Mouse (Mus musculus) retina, adult 2 months (tissue): ENCODE results near the gene Gcc1.
A peak's percentile ranks its signal among the peaks of the same experiment; 100 is the strongest.

Experiments
- DNase-seq: peaks from one replicate; pipeline ENCODE4 v3.0.0-alpha.2; 2012; ENCODE audit warnings: low read depth, low spot score

Gene Gcc1

DNA sequence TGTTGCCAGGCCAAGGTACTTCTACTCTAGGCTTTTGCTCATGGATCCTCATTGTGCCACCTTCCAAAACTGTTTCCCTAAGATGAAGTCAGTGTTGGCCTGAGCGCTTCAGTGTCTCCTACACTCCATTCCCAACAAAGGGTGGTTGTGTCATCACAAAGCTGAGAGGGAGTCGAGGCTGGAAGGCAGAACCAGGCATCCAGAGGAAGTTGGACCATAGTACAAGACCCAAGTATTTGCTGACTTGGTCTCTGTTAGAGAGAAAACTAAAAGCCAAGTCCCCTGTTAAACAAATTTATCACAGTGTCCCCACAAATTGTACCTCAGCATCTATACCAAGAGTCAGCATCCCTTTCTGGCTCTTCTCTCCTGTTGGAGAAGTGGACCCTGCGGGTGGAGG is at the start of gene Gcc1:
TSS of gene Gcc1 (minus strand) at position 101 of the 400 bp plus-strand sequence.
- DNase-seq, result no peak

DNA sequence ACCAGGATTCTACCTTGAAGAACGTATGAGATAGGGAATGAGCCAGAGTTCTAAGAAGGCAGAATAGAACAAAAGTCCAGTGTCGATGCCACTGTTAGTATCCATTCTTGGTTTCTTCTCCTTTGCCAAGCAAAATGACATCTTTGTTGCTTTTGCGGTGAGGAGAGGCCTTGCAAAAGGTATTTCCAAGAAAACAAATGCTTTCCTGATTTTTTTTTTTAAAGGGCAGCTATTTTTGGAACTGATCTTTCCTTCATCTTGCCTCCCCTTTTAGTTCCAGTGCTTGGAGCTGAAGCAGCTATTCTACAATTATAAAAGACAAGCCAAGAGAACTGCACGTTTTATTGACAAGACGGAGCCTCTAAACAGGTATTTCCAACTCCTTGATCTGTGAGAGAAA is 46.6 kb upstream of the Gcc1 start, which contains the start of gene Snd1:
TSS of gene Snd1 (plus strand) at position 301 of the 400 bp plus-strand sequence.
- no peak for DNase-seq

DNA sequence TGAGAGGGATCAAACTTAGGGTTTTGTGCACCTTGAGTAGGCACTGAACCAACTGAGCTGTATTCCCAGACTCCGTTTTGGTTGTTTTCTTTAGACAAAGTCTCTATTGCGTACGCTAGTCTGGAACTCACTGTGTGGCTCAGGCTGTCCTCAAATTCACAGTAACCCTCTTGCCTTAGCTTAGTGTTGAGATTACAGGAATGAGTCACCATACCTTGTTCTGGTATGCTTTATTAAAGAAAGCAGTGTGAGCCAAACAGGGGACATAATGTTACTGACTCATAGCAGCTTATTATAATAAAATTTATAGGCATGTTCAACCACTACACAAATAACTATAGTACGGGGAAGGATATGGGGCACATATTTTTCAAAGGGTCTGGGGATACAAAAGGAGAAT is 46.0 kb upstream of the Gcc1 start:
- DNase-seq, result no peak

DNA sequence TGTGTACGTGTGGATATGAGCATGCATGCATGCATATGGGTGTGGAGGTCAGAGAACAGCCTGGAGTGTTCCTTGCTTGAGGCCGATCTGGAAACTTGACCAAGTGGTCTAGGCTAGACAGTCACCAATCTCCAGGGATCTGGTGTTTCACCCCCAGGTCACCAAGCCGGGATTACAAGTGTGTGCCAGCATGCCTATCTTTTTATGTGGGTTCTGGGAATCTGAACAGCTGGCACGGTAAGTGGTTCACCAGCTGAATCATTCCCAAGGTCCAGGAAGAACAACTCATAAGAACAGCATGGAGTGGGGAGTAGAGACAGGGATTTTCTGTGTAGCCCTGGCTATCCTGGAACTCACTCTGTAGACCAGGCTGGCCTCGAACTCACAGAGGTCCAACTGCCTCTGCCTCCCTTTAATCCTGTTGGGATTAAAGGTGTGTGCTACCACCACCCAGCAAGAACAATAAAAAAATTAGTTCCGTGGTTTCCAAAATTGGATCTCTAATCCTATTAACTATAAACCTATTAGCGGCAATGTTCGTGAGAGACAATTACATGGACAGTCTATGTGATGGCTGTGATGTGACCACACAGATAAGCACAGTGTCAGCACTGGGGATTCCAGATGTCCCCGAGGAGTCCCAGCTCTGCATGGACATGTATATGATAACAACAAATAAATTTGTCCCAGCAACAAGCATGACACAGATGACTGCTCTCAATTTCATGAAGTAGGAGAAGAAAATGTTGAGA is 43.3 kb upstream of the Gcc1 start:
- peak; percentile 56 for DNase-seq

DNA sequence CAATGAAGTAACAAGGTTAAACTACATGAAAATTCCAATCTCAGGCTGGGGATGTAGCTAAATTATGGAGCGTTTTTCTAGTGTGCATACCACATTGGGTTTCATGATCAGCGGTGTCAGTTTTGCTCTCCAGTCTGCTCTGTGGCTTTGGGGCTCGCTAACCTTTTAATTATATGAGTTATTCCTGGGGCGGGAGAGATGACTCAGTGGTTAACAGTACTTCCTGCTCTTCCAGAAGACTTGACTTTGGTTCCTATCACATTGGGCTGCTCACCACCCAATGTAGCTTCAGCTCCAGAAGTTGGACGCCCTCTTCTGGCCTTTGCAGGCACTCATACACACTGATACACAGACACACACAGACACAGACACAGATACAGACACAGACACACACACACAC is 42.4 kb upstream of the Gcc1 start:
- DNase-seq, result no peak

DNA sequence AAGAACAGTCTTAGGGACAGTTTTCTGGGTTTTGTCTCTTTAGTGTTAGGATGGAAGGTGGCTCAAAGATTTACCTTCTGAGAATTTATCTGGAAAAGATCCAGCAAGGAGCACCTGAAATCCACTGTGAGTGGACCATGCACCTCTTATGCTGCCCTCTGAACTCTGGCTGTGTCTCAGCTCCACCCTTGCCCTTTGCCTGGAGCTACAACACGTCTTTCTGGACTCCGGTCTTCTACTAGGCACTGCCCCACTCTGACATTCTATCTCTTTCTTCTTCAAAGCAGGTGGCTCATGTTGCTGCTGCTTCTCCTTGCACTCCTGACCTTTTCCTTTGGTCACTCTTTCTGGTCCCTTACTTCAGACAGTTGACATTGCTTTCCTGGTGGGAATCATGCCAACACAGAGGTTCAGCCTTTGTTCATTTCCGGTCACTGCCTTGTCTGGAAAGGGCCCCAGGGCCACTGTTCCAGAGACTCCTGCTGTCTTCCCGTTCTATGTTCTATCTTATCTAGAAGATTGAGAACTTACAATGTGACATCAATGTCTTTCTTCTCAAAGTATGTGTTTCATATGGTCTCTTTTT is 41.9 kb upstream of the Gcc1 start:
- no peak for DNase-seq

DNA sequence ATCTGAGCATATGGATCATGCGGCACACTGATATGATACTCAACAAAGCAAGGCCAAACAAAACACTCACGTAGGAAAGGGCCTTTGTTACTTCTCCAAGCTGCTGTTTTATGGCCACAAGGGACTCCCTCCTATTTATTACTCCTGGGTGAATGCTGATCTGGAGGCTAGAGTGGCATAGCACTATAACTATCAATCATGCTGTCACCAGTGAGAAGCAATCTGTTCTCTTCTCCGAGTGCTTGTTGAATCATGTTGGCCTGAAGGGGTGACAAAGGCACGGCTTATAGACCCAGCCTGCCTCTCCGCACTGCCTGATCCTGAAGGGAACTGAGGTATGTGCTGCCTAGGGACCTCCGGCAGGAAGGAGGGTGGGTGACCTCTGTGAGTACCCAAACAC is 36.4 kb upstream of the Gcc1 start:
- DNase-seq, result no peak

DNA sequence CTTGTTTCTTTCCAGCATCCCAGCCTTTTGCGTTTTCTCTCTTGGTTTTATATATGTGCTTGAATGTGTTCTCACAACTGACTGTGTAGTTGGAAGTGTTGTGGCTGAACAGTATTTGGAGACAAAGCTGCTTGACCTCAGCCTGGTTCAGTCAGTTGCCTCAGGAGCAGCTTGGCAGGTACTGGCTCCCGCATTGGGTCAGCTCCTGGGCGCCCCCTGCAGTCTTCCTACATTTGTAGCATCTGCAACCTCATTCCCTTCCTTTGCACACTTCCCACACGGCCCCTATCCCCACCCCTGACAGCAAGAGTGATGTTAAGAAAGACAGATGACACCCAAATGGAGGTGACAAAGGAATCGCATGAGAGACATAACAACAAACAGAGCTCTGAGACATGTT is 32.3 kb upstream of the Gcc1 start:
- DNase-seq, result no peak

DNA sequence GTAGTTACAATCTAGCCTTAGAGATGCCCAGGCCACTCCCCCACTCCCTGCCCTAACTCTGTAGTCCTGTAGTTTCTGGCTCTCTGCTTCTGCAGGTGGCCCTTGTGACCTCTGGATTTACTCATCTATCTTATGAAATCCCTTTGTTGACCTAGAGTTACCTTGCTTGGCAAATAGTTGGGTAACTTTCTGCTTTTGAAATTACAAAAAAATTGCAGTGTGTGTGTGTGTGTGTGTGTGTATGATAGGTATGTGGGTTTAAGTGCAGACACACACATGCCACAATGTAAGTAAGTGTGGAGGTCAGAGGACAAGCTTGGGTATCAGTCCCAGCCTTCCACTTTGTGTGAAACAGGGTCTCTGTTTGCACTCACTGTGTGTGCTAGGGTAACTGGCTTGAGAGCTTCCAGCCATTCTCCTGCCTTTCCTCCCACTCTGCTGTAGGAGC is 31.1 kb upstream of the Gcc1 start:
- DNase-seq, result no peak

DNA sequence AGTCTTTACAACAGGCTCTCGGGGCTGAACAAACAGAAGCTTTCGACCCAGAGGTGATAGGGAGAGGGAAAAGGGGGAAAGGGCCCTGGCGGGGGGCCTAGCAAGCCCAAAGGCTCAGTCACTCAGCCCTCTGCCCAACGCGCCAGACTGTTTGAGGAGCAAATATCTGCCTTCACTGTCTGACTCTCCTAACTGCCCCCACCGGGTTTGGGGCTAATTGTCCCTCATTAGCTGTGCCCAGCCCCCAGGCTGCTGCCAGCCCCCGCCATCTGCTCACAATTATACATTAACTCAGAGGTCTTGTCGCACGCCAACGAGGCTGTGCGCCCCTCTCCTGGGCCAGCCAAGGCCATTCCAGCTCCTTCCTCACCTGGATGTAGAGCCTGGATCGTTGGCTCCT is 22.8 kb upstream of the Gcc1 start:
- no peak for DNase-seq

DNA sequence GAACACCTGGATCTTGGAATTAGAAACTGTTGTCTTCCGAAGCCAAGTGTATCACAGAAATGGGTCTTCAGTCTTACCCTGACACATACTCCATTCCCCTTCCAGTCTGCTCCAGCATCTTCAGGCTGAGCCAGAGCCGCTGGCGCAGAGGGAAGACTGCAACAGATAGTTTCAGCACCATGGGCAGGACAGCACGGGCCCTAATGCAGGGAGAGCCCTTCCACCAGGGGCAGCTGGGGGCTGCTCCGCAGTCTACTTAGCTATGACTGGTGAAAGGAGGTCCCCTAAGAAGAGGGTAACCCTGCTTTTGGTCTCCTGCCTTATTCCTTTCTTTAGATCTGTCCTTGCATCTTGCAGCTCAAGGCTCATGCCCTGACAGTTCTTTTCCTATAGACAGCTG is 22.3 kb upstream of the Gcc1 start:
- DNase-seq, result no peak

DNA sequence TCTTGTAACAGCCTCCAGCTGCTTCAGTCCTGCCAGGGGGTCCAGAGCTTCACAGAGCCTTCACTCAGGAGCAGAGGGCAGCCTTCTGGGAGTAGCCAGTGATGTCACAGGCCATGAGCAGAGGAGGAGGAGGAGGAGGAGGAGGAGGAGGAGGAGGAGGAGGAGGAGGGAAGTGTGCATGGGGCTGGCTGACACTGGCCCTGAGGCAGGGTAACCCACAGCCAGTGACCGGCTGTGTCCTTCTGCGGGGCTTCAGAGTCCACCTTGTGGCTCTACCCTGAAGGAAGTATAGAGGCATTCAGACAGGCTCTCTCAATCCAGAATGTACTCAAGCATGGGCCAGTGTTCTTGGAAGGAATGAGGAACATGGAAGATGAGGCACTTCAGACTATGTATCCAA is 21.1 kb upstream of the Gcc1 start, which contains the start of gene Pax4:
TSS of gene Pax4 (minus strand) at position 101 of the 400 bp plus-strand sequence.
- DNase-seq, result no peak

DNA sequence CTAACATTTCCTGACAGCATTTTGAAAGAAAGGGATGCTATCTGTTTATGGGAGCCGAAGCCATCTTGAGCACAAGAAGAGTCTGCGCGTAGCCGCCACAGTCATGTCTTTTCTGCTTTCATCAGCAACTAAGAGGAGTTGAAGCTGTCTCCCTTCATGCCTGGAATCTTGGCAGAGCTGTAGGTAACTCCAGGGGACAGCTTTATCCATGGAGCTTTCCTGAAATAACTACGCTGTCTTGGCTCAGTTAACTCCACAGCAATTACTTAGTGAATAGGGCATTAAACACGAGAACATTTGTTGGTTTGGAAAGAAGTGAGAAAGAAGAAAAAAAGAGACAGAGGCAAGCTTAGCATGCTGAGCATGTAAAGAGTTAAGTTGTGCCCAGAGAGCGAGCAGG is 19.7 kb upstream of the Gcc1 start:
- no peak for DNase-seq

DNA sequence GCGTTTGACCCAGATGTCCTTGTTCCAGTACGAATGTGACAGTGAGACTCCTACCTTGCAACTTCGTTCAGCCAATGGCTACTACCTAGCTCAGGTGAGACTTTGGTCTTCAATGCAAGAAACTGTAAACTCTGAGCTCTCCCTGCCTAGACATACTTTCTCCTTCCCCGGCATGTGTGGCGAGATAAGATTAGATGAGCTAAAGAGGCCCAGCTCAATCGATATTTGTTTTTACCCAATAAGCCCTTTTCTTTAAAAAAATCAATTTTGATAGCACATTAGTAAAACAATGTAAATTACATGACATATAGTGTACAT is 3.3 kb upstream of the Gcc1 start:
- no peak for DNase-seq

DNA sequence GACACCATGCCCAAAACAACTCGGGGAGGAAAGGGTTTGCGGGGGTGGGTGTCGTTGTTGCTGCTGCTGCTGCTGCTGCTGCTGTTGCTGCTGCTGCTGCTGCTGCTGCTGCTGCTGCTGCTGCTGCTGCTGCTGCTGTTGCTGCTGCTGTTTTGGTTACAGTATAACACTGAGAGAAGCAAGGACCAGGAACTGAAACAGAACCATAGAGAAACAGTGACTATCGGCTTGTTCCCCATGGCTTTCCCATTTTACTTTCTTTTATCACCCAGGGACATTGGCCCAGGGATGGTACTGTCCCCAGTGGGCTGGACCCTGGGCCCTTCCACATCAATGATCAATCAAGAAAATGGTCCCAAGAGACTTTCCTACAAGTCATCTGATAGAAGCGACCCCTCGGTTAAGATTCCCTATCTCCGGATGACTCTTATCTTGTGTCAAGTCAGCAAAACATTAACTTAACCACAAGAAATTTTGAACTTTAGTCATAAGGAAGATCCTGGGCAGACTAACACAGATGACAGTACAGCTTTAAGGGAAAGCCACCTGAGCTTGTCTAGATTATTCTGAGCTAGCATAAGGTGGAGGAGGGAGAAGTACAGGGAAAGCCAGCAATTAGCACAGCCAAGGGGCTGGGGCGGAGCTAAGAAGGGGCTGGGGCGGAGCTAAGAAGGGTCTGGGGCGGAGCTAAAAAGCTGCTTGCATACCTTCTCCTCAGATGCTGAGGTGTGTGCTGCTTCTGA is 2.8 kb upstream of the Gcc1 start:
- no peak for DNase-seq

DNA sequence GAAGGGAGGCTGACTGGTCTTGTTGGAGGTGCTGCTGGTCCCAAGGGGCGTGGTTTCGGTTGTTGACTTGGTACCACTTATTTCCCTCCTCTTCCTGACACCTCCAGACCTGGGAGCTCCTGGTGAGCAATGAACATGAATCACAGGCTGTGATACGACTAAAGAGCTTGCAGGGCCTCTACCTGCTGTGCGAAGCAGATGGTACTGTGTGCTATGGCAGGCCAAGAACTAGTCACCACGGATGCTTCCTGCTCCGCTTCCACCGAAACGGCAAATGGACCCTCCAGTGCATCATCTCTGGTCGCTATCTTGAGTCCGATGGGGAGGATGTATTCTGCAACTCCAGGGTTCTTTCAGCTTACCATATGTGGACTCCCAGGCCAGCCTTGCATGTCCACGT is 1.7 kb upstream of the Gcc1 start:
- no peak for DNase-seq

DNA sequence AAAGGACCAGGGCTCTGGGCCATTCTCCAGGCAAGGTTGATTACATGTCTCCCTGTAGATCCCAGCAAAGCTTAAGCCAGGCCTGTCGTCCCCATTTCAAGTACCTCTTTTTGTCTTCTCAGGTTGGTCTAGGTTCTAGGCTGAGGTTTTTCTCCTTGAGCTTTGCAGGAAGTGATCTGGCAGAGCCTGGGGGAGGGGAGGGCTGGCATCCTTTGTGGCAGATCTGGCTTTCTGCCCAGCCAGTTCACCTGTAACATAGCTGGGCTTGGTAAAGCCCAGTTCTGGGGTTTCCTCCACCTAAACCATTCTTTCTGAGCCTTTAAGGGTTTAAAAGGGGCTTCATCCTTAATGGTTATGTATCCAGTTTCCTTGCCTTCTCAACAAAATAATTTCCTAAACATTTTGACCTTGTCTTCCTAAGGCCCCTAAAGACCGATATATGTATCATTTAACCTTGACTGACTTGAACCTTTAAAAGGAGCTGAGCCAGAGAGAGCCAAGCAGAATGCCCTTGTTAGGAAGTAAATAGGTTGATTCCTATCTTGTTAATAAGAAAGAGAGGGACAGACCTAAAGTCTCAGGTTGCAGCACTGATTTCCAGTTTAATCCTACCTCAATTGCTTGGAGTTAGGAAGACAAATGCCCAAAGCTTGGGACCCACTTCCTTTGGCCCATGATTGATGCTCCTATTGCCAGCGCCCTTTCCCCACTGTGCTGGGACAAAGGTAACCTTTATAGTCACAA is 922 bp downstream of the Gcc1 start, which contains the start of gene Fscn3:
TSS of gene Fscn3 (plus strand) at position 694 of the 744 bp plus-strand sequence.
- no peak for DNase-seq

DNA sequence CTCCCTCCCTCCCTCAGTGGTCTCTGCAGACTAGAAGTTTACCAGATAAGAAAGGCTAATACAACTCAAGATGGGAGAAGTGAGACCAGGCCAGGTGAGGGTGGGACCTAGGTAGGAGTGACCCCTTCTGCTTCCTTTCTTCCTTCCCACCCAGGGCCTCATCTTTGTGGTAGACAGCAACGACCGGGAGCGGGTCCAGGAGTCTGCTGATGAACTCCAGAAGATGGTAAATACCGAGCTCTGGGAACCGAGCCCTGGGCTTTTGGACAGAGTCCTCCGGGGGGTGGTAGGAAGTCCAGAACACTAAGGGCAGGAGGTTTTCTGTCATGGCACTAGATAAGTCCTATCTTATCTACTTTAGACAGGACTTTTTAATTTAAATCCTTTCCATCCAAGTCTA is 3.2 kb downstream of the Gcc1 start:
- no peak for DNase-seq

DNA sequence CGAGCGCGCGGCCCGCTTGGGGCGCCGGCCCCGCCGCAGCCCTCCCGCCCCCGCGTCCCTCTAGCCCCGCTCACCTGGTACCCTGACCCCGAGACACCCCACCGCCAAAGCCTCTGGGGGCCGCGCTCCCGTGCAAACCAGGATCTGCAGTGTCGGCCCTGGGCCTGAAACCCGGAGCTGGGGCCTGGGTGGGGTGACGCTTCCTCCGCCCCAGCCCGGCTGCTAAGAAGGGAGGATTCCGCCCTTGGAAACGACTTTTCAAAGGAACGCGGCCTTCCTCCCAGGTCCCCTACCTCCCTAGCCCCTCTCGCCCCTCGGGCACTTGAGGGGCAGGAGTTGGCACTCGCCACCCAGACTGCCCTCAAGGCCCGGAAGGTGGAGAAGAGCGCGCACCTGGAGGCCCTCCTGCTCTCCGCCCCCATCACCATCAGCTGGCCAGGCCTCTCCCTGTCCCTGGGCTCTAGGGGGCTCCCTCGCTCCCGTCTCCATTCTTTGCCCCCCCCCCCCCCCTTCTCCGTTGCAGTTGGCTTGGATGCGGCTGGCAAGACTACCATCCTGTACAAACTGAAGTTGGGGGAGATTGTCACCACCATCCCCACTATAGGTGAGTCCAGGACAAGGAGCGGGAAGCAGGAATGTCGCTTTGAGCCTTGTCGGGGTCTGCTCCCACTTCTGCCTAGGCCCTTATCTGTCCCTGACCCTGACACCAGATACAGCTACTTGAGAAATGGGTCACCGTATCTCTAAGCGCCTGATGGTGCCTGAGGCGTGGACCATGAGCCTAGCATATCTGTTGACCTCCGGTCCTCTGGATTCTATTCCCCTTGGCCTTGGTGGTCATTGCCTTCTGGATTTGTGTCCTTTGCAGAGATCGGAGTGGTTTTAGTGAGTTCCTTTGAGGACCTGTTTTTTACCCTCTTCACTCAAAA is 4.2 kb downstream of the Gcc1 start:
- no peak for DNase-seq

DNA sequence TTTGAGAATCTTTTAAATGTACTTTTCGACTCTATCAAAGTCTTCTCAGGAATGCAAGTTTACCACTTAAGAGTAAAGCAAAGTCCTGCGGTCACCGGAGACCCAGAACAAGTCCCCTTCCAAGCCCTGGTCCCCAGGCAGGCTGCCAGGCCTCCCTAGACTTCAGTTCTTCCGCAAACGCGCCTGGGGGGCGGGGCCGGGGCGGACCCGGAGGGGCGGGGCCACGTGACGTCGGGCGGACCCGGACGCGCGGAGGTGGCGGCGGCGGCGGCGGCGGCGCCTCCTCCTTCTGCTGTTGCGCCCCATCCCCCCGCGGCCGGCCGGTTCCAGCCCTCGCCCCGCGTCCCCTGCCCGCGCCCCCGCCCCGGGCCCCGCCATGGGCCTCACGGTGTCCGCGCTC is 4.9 kb downstream of the Gcc1 start, which contains the start of gene Arf5:
TSS of gene Arf5 (plus strand) at position 248 of the 400 bp plus-strand sequence.
- peak; percentile 71 for DNase-seq
